Mouse (Mus musculus) lung, postnatal 0 days (tissue): Measurements from ENCODE around the gene Lpar1. TPM values are rescaled to one million over a fixed set of nuclear protein-coding genes. Genes with fewer than 3 reads are reported as not detected.

Source experiments
- ATAC-seq: fragments of 200-750 bp; cut with Nextera tagmentation; 2 replicates; pipeline ENCODE4 v1.8.0; 2017; ENCODE audit warnings: moderate library complexity
- DNase-seq: peaks from one replicate; pipeline ENCODE4 v3.0.0-alpha.2; 2016; ENCODE audit warnings: low spot score
- H3K27ac ChIP-seq: fragments of 300-500 bp; sonication (generic); 2 replicates; pipeline ENCODE4 v1.5.1; 2014; ENCODE audit warnings: antibody characterized with exemption, mild to moderate bottlenecking, low read length, mixed read lengths
- H3K27me3 ChIP-seq: fragments of 300-500 bp; sonication (generic); replicated peaks from 2 replicates; pipeline ENCODE4 v1.6.1; 2014; ENCODE audit warnings: low read length, mixed read lengths; ENCODE audit not compliant: insufficient read depth
- H3K36me3 ChIP-seq: fragments of 300-500 bp; sonication (generic); 2 replicates; pipeline ENCODE4 v1.6.1; 2014; ENCODE audit warnings: low read length, mixed read lengths; ENCODE audit not compliant: insufficient read depth
- H3K4me1 ChIP-seq: fragments of 300-500 bp; sonication (generic); 2 replicates; pipeline ENCODE4 v1.6.1; 2014; ENCODE audit warnings: antibody characterized with exemption, low read depth, low read length, mixed read lengths; ENCODE audit not compliant: insufficient read depth
- H3K4me2 ChIP-seq: fragments of 300-500 bp; sonication (generic); replicated peaks from 2 replicates; pipeline ENCODE4 v1.6.1; 2014; ENCODE audit warnings: low read depth, mild to moderate bottlenecking, low read length, moderate library complexity, mixed read lengths
- H3K4me3 ChIP-seq: fragments of 300-500 bp; sonication (generic); 2 replicates; pipeline ENCODE4 v1.5.1; 2014; ENCODE audit warnings: low read depth, low read length
- H3K9ac ChIP-seq: fragments of 300-500 bp; sonication (generic); replicated peaks from 2 replicates; pipeline ENCODE4 v1.6.1; 2014; ENCODE audit warnings: low read depth, mild to moderate bottlenecking
- H3K9me3 ChIP-seq: fragments of 300-500 bp; sonication (generic); 2 replicates; pipeline ENCODE4 v1.6.1; 2016; ENCODE audit warnings: low read length, mixed read lengths
- CTCF ChIP-seq: IDR thresholded peaks from 2 replicates; pipeline ENCODE4 v1.5.1; 2016; ENCODE audit warnings: antibody characterized with exemption, mild to moderate bottlenecking
- EP300 ChIP-seq: IDR thresholded peaks from 2 replicates; pipeline ENCODE4 v1.6.1; 2016; ENCODE audit warnings: antibody characterized with exemption, mild to moderate bottlenecking, control low read depth
- WGBS: fragments of 180-500 bp; shearing (Covaris S2); extraction: QIAGEN DNeasy Blood & Tissue Kit; methylation state at CpG from one replicate; pipeline ENCODE4 v1.1.7; 2014; 5-methylcytosine and 5-hydroxymethylcytosine counted together
- polyA plus RNA-seq: library from polyadenylated mRNA; unstranded; fragments of >200 nt; fragmentation: Nextera tagmentation; extraction: Ambion mirVana; gene quantifications from 2 replicates; pipeline ENCODE4 v1.2.1, GENCODE M21; 2015

The Lpar1 gene
- polyA plus RNA-seq, 1 experiment from 2014 or later: 31.8 TPM

DNA sequence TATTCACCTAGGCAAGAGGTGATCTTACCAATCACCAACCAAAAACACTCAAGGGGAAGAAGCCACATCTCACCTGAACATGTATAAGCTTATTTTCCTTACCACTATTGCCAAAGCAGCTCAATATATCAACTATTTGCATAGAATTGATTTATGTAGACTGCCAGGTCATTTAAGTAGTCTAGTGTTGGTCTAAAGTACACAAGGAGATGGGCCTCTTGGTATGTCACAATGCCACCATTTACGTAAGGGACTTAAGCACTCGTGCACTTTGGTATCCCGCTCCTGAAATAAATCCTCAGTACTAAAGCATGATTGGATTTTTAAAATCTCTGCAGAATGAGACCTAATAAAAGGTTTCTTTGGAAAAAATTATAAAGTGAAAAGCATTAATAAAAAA lies 12.9 kb downstream of the Lpar1 start:
- no peak for DNase-seq
- Histone ChIP-seq H3K4me3 (no peak overlapping the region), H3K9me3 (no peaks in the 10 kb centered on the region), H3K4me2 (no peak overlapping the region), H3K4me1 (no peaks in the 10 kb centered on the region), H3K9ac (no peak overlapping the region), H3K27me3 (no peaks in the 10 kb centered on the region), H3K36me3 (no peaks in the 10 kb centered on the region), H3K27ac (no peak overlapping the region)
- no peak for ATAC-seq
- WGBS: 81% methylated on average over 3 of the region's 3 CpGs
- TF ChIP-seq EP300: no peak

DNA sequence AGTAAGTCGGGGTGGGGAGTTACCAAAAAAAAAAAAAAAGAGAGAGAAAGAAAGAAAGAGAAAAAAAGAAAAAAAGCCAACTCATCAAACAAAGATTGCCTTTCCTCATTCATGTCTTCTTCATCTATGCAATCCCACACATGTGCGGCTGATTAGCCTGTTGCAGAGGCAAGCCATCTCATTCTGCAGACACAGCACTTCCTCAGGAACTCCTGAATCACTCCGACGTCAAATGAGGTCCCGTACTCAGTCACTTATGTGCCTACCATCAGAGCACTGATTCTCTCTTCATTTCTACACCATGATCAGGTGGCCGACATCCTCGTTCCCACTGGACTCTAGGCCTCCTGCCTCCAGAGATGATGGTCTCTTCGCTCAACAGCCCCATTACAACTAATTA lies 13.3 kb downstream of the Lpar1 start:
- H3K9me3 ChIP-seq: no peaks in the 10 kb centered on the region
- TF ChIP-seq EP300 (no peak), CTCF (no peak)
- H3K27ac ChIP-seq: no peak overlapping the region
- no peaks in the 10 kb centered on the region for H3K36me3 ChIP-seq
- DNase-seq (no peak), ATAC-seq (no peak)
- H3K4me2 ChIP-seq: no peak overlapping the region
- 86% methylated on average over 8 of the region's 8 CpGs for WGBS
- H3K9ac ChIP-seq: no peak overlapping the region
- no peaks in the 10 kb centered on the region for H3K27me3 ChIP-seq
- H3K4me1 ChIP-seq: no peaks in the 10 kb centered on the region
- no peak overlapping the region for H3K4me3 ChIP-seq

- WGBS: 86% methylated on average over 3 of the region's 3 CpGs
- Histone ChIP-seq H3K36me3 (no peaks in the 10 kb centered on the region), H3K9me3 (no peaks in the 10 kb centered on the region), H3K9ac (no peak overlapping the region), H3K27ac (no peak overlapping the region), H3K4me3 (no peak overlapping the region), H3K27me3 (no peaks in the 10 kb centered on the region), H3K4me1 (peaks cover 5% of the 10 kb centered on the region; the same call in 1 of the 2 replicates), H3K4me2 (no peak overlapping the region)
- DNase-seq (no peak), ATAC-seq (no peak)
- TF ChIP-seq EP300 (no peak), CTCF (no peak)
These were observed 15.0 kb downstream of the Lpar1 start for GRCm38 (mm10) chr4:58538696-58539095.

DNA sequence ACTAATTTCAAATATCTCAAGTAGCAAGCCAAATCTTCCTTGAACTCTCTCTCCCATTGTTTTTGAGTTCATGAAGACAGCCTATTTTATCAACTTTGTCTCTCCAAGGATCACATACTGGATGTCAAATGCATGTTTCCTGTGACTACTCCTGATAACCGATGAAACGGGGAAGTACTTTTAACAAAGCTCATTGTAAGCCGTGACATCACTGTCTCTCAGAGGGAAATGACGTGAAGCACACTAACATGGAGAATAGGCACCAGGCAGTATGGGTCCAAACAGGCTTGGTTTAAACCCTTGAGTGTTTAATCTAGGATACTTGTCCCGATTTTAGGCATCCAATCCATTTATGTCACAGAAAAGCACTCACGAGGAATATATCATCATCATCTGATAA lies 17.9 kb downstream of the Lpar1 start:
- no peaks in the 10 kb centered on the region for H3K9me3 ChIP-seq
- H3K27ac ChIP-seq: no peak overlapping the region
- ATAC-seq (no peak), DNase-seq (no peak)
- no peaks in the 10 kb centered on the region for H3K27me3 ChIP-seq
- no peak overlapping the region for H3K9ac ChIP-seq
- no peaks in the 10 kb centered on the region for H3K36me3 ChIP-seq
- H3K4me2 ChIP-seq: no peak overlapping the region
- no peak overlapping the region for H3K4me3 ChIP-seq
- TF ChIP-seq CTCF (no peak), EP300 (no peak)
- peaks cover 5% of the 10 kb centered on the region; the same call in 1 of the 2 replicates for H3K4me1 ChIP-seq
- WGBS: 65% methylated on average over 6 of the region's 6 CpGs

- DNase-seq (peak; percentile 66), ATAC-seq (peak; percentile 72)
- whole genome bisulfite sequencing: 51% methylated on average over 15 of the region's 15 CpGs
- H3K4me1 ChIP-seq: peaks cover 5% of the 10 kb centered on the region; the same call in 1 of the 2 replicates
- no peak overlapping the region for H3K9ac ChIP-seq
- no peak overlapping the region for H3K4me3 ChIP-seq
- TF ChIP-seq CTCF (no peak), EP300 (no peak)
- no peaks in the 10 kb centered on the region for H3K36me3 ChIP-seq
- no peaks in the 10 kb centered on the region for H3K27me3 ChIP-seq
- H3K9me3 ChIP-seq: no peaks in the 10 kb centered on the region
- no peak overlapping the region for H3K27ac ChIP-seq
- H3K4me2 ChIP-seq: no peak overlapping the region
These were observed 18.9 kb downstream of the Lpar1 start for GRCm38 (mm10) chr4:58534726-58535350.

DNA sequence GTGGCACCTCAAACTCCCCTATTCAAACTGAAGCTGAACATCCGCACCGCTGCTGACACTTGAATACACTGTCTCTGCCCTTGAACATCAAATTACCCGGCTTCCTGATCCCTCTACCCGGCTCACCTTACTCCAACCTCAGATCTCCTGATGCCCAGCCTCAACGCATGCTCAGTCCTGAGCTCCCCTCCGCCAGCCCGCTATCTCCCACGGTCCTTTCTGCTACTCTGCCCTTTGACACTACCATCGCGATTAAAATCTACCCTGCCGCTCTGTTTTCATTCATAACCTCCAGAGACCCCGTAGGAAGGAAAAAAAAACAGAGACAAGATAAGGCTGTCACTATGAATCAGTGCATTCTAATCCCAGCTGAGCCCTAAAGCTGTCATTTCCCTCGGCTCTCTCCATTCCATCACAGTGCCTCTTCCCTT lies 19.5 kb downstream of the Lpar1 start:
- H3K27me3 ChIP-seq: no peaks in the 10 kb centered on the region
- H3K9me3 ChIP-seq: no peaks in the 10 kb centered on the region
- no peak overlapping the region for H3K27ac ChIP-seq
- WGBS: 42% methylated on average over 13 of the region's 13 CpGs
- no peak overlapping the region for H3K4me3 ChIP-seq
- DNase-seq: no peak
- no peak overlapping the region for H3K4me2 ChIP-seq
- peaks cover 5% of the 10 kb centered on the region; the same call in 1 of the 2 replicates for H3K4me1 ChIP-seq
- no peak for ATAC-seq
- H3K9ac ChIP-seq: no peak overlapping the region
- H3K36me3 ChIP-seq: no peaks in the 10 kb centered on the region
- TF ChIP-seq CTCF: no peak
- no peak for TF ChIP-seq EP300
